Mouse (Mus musculus): ENCODE measurements at regions not wholly inside any gene's neighbourhood (a gene's known extent, or its start where the extent isn't known, plus 50 kb on each side); places are given as distances from the start of the nearest gene placed in this dataset.

DNA sequence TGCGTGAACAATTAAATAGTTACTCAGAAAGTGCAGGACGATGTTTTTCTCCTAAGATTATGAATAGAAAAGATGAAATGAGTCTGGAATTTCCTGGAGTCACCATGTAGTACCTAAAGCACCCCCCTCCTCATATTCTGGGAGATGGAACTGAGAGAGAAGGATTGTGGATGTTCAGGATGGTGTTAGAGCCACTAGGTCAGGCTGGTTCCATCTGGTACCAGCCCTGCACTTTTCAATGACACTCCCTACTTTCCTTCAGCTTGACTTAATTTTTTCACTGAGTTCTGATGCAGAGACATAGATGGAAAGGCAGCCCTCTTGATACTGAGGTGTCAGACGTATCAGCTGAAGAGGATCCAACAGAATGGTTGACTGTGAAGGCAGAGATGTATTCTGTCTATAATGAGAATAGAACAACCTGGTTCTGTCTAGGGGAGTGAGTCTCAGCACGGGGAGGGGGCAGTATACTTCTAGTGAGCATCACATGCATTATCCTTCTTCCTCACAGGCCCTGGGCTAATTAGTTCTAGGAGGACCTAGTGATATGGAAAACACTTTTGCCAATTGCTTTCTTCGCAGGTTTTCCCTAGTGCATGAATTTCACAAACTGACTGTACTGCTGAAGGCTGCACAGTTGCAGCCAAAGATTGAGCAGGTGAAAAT is 60.8 kb upstream of the E2f3 start:
- no peaks in the 10 kb centered on the region for H3K36me3 ChIP-seq (ENCODE audit: control insufficient read depth, insufficient read depth, low read length, poor library complexity, severe bottlenecking)
- no peak overlapping the region for H3K4me3 ChIP-seq (ENCODE audit: low read depth, low read length)
- no peaks in the 10 kb centered on the region; the same call in 1 of the 2 replicates for H3K27me3 ChIP-seq (ENCODE audit: control insufficient read depth, insufficient read depth, low read length, poor library complexity, severe bottlenecking)
- no peaks in the 10 kb centered on the region for H3K4me1 ChIP-seq (ENCODE audit: control insufficient read depth, insufficient read depth, low read length)
- no peak for TF ChIP-seq POLR2A (IDR thresholded peaks at IDR 0.05; ENCODE audit: insufficient read depth, low read length)
- no peak for TF ChIP-seq EP300 (IDR thresholded peaks at IDR 0.05; ENCODE audit: insufficient read depth, low read depth, low read length)
- no peak for TF ChIP-seq CTCF (IDR thresholded peaks at IDR 0.05; ENCODE audit: low read depth, low read length)
- H3K27ac ChIP-seq (ENCODE audit: insufficient read depth, low read length), result no peak overlapping the region
- no peak overlapping the region for H3K9ac ChIP-seq (ENCODE audit: low read depth, poor library complexity, severe bottlenecking)
- H3K9me3 ChIP-seq (replicated peaks; ENCODE audit: control insufficient read depth, insufficient read depth, low read length, poor library complexity, severe bottlenecking), result no peaks in the 10 kb centered on the region

DNA sequence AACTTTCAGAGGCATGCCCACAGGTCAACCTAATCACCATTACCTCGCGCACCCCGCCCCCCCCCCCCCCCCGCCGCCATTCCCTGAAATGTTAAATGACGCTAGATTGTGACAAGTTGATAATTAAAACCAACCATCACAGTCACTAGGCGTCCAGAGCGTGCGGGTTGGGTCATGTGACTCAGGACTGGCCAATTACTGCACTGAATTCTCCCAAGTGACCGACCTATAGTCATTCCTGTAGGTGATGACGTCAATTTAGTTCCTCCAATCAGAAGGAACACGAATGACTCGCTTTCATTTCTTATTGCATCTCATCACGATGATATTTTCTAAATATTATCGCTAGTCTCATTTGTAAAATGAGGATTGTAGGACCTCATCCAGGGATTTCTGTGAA is 60.2 kb upstream of the E2f3 start:
- no peak for TF ChIP-seq CTCF (IDR thresholded peaks at IDR 0.05; ENCODE audit: low read depth, low read length)
- TF ChIP-seq EP300 (IDR thresholded peaks at IDR 0.05; ENCODE audit: insufficient read depth, low read depth, low read length), result no peak
- no peak for TF ChIP-seq POLR2A (IDR thresholded peaks at IDR 0.05; ENCODE audit: insufficient read depth, low read length)
- no peaks in the 10 kb centered on the region; the same call in 1 of the 2 replicates for H3K27me3 ChIP-seq (ENCODE audit: control insufficient read depth, insufficient read depth, low read length, poor library complexity, severe bottlenecking)
- no peaks in the 10 kb centered on the region for H3K9me3 ChIP-seq (replicated peaks; ENCODE audit: control insufficient read depth, insufficient read depth, low read length, poor library complexity, severe bottlenecking)
- H3K9ac ChIP-seq (ENCODE audit: low read depth, poor library complexity, severe bottlenecking), result no peak overlapping the region
- H3K27ac ChIP-seq (ENCODE audit: insufficient read depth, low read length), result no peak overlapping the region
- H3K4me1 ChIP-seq (ENCODE audit: control insufficient read depth, insufficient read depth, low read length), result no peaks in the 10 kb centered on the region
- H3K4me3 ChIP-seq (ENCODE audit: low read depth, low read length), result no peak overlapping the region
- H3K36me3 ChIP-seq (ENCODE audit: control insufficient read depth, insufficient read depth, low read length, poor library complexity, severe bottlenecking), result no peaks in the 10 kb centered on the region

DNA sequence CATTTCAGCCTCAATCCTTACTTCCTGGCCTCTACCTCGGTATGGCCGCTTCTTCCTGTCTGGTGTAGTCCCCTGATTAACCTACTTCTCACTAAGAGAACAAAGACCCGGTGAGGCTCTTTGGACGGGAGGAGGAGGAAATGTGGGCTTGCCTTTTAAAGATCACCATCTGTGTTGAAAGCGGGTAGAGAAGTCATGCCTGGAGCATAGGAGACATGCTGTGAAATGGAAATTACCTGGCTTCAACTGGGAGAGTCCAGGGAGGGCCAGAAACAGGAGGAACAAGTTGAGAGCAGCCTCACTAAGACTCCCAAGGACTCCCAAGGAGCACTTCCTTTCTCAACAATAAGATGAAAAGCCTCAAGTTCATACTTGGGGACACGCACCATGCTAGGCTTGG is 59.4 kb upstream of the E2f3 start:
- H3K9ac ChIP-seq (ENCODE audit: low read depth, poor library complexity, severe bottlenecking), result no peak overlapping the region
- no peak for TF ChIP-seq POLR2A (IDR thresholded peaks at IDR 0.05; ENCODE audit: insufficient read depth, low read length)
- no peaks in the 10 kb centered on the region for H3K36me3 ChIP-seq (ENCODE audit: control insufficient read depth, insufficient read depth, low read length, poor library complexity, severe bottlenecking)
- H3K4me1 ChIP-seq (ENCODE audit: control insufficient read depth, insufficient read depth, low read length), result no peaks in the 10 kb centered on the region
- no peaks in the 10 kb centered on the region for H3K9me3 ChIP-seq (replicated peaks; ENCODE audit: control insufficient read depth, insufficient read depth, low read length, poor library complexity, severe bottlenecking)
- no peak overlapping the region for H3K4me3 ChIP-seq (ENCODE audit: low read depth, low read length)
- no peaks in the 10 kb centered on the region; the same call in 1 of the 2 replicates for H3K27me3 ChIP-seq (ENCODE audit: control insufficient read depth, insufficient read depth, low read length, poor library complexity, severe bottlenecking)
- H3K27ac ChIP-seq (ENCODE audit: insufficient read depth, low read length), result no peak overlapping the region

DNA sequence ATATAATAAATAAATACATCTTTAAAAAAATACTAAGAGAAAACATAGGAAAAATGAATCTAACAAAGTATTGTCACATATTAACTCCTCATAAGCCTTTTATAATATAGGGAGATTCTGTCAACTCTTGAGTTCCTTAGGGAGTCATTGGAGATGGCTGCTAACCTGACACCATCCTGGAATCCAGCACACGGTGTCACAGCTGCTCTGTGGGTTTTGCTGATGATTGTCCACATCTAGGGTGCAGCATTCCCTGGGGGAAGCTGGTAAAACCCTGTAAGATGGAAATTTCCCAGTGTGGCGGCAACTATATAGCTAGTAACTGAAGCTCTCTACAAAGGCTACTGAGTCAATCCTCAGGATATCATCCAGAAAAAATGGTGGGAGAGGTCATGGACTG is 58.9 kb upstream of the E2f3 start:
- Histone ChIP-seq H3K36me3 (ENCODE audit: control insufficient read depth, insufficient read depth, low read length, poor library complexity, severe bottlenecking) (no peaks in the 10 kb centered on the region), H3K9me3 (replicated peaks; ENCODE audit: control insufficient read depth, insufficient read depth, low read length, poor library complexity, severe bottlenecking) (no peaks in the 10 kb centered on the region), H3K9ac (ENCODE audit: low read depth, poor library complexity, severe bottlenecking) (no peak overlapping the region), H3K4me1 (ENCODE audit: control insufficient read depth, insufficient read depth, low read length) (no peaks in the 10 kb centered on the region), H3K27me3 (ENCODE audit: control insufficient read depth, insufficient read depth, low read length, poor library complexity, severe bottlenecking) (no peaks in the 10 kb centered on the region; the same call in 1 of the 2 replicates), H3K4me3 (ENCODE audit: low read depth, low read length) (no peak overlapping the region), H3K27ac (ENCODE audit: insufficient read depth, low read length) (no peak overlapping the region)
- TF ChIP-seq EP300 (IDR thresholded peaks at IDR 0.05; ENCODE audit: insufficient read depth, low read depth, low read length) (no peak), POLR2A (IDR thresholded peaks at IDR 0.05; ENCODE audit: insufficient read depth, low read length) (no peak), CTCF (IDR thresholded peaks at IDR 0.05; ENCODE audit: low read depth, low read length) (no peak)

DNA sequence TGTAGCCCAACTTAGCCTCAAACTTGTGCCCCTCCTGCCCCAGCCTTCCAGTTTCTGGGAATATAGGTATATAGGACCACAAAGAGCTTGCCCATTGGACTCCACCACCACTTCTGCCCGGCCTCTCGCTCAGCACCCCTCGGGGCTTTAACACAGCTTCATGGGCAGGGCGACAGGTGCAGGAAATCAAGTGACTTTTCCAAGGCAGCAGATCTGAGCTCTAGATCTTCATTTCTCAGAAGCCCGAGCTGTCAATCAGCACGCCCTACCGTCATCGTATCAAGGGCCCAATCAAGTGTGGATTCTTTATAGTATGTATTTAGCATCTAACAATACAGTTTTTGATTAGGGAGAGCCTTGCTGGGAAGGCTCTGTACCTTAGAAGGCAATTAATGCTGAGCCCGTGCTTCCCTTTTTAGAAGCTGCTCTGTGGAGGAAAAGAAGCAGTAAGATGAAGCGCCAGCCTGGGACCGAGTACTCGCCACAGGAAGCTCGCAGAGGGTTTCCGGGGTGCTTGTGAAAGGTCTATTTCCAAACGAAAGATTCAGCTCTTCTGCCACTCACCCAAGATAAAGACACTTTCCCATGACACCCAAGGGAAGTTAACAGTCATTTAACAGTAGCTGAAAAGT is 56.9 kb upstream of the E2f3 start:
- Histone ChIP-seq H3K4me1 (ENCODE audit: control insufficient read depth, insufficient read depth, low read length) (no peaks in the 10 kb centered on the region), H3K9me3 (replicated peaks; ENCODE audit: control insufficient read depth, insufficient read depth, low read length, poor library complexity, severe bottlenecking) (no peaks in the 10 kb centered on the region), H3K36me3 (ENCODE audit: control insufficient read depth, insufficient read depth, low read length, poor library complexity, severe bottlenecking) (no peaks in the 10 kb centered on the region), H3K27me3 (ENCODE audit: control insufficient read depth, insufficient read depth, low read length, poor library complexity, severe bottlenecking) (no peaks in the 10 kb centered on the region; the same call in 1 of the 2 replicates), H3K4me3 (ENCODE audit: low read depth, low read length) (no peak overlapping the region), H3K27ac (ENCODE audit: insufficient read depth, low read length) (no peak overlapping the region), H3K9ac (ENCODE audit: low read depth, poor library complexity, severe bottlenecking) (no peak overlapping the region)
- TF ChIP-seq CTCF (IDR thresholded peaks at IDR 0.05; ENCODE audit: low read depth, low read length), result no peak
- TF ChIP-seq EP300 (IDR thresholded peaks at IDR 0.05; ENCODE audit: insufficient read depth, low read depth, low read length), result no peak
- TF ChIP-seq POLR2A (IDR thresholded peaks at IDR 0.05; ENCODE audit: insufficient read depth, low read length), result no peak

DNA sequence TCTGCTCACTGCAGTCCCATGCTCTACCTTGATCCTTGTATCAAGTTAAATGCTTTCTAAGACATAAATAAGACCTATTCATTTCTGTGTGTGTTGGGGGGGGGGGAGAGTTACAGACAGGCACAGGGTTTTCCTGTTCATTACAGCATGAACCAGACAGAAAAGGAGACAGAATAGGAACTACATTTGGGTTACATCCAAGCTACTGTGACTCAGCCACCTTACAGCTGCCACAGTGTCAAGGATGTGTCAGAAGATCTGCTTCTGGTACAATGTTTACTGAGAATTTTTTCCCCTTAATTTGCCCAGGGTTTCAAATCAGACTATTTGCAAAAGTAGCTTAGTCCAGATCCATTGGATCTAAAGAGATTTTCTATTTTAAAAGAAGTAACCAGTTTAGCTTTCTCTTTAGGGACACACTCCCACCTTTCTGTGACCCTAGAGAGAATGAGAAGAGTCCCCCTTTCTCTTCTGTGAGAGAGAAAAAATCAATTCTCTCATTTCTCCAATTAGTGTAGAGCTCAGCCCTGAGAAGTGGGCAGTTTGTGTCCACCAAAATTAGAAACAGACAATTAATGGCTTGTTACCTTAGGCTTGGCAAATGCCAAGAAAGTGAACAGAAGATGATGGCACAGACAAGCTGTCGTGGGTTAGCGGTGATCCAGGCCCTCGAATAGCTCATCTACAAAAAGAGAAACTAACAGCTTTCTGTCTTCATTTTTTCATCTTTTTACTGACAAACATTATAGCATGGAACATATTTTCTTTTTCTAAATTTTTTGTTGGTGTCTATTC is 55.8 kb upstream of the E2f3 start:
- no peak for TF ChIP-seq EP300 (IDR thresholded peaks at IDR 0.05; ENCODE audit: insufficient read depth, low read depth, low read length)
- no peak for TF ChIP-seq POLR2A (IDR thresholded peaks at IDR 0.05; ENCODE audit: insufficient read depth, low read length)
- TF ChIP-seq CTCF (IDR thresholded peaks at IDR 0.05; ENCODE audit: low read depth, low read length), result no peak

More for the DNA sequence above, 55.8 kb upstream of the E2f3 start:
- Histone ChIP-seq H3K9ac (ENCODE audit: low read depth, poor library complexity, severe bottlenecking) (no peak overlapping the region), H3K27me3 (ENCODE audit: control insufficient read depth, insufficient read depth, low read length, poor library complexity, severe bottlenecking) (no peaks in the 10 kb centered on the region; the same call in 1 of the 2 replicates), H3K4me3 (ENCODE audit: low read depth, low read length) (no peak overlapping the region), H3K9me3 (replicated peaks; ENCODE audit: control insufficient read depth, insufficient read depth, low read length, poor library complexity, severe bottlenecking) (no peaks in the 10 kb centered on the region), H3K27ac (ENCODE audit: insufficient read depth, low read length) (no peak overlapping the region), H3K36me3 (ENCODE audit: control insufficient read depth, insufficient read depth, low read length, poor library complexity, severe bottlenecking) (no peaks in the 10 kb centered on the region), H3K4me1 (ENCODE audit: control insufficient read depth, insufficient read depth, low read length) (no peaks in the 10 kb centered on the region)
